Mouse (Mus musculus) limb, embryonic 14.5 days (tissue): ENCODE measurements around the gene Mroh2a. TPM values are rescaled to one million over a fixed set of nuclear protein-coding genes. Genes with fewer than 3 reads are reported as not detected.

ENCODE experiments used
- ATAC-seq: fragments of 200-750 bp; cut with Nextera tagmentation; 2 replicates; pipeline ENCODE4 v1.8.0; 2017; ENCODE audit warnings: low read depth, moderate number of reproducible peaks, moderate TSS enrichment; ENCODE audit not compliant: low FRiP score
- DNase-seq: peaks from one replicate; pipeline ENCODE4 v3.0.0-alpha.2; 2015; ENCODE audit warnings: low spot score
- H3K27ac ChIP-seq: fragments of 300-500 bp; sonication (generic); replicated peaks from 2 replicates; pipeline ENCODE4 v1.5.1; 2014; ENCODE audit warnings: low read depth, mild to moderate bottlenecking, low read length, moderate library complexity, mixed read lengths
- H3K27me3 ChIP-seq: fragments of 300-500 bp; sonication (generic); 2 replicates; pipeline ENCODE4 v1.6.1; 2014; ENCODE audit warnings: low read length, mixed read lengths; ENCODE audit not compliant: control insufficient read depth, insufficient read depth
- H3K36me3 ChIP-seq: fragments of 300-500 bp; sonication (generic); 2 replicates; pipeline ENCODE4 v1.6.1; 2014; ENCODE audit warnings: mild to moderate bottlenecking, low read length, moderate library complexity, mixed read lengths; ENCODE audit not compliant: control insufficient read depth, insufficient read depth
- H3K4me1 ChIP-seq: fragments of 300-500 bp; sonication (generic); 2 replicates; pipeline ENCODE4 v1.6.1; 2014; ENCODE audit warnings: antibody characterized with exemption, low read length, mixed read lengths; ENCODE audit not compliant: control insufficient read depth, insufficient read depth
- H3K4me2 ChIP-seq: fragments of 300-500 bp; sonication (generic); replicated peaks from 2 replicates; pipeline ENCODE4 v1.6.1; 2014; ENCODE audit warnings: low read depth, mild to moderate bottlenecking, low read length, moderate library complexity; ENCODE audit not compliant: severe bottlenecking
- H3K4me3 ChIP-seq: fragments of 300-500 bp; sonication (generic); replicated peaks from 2 replicates; pipeline ENCODE4 v1.5.1; 2014; ENCODE audit warnings: low read length
- H3K9ac ChIP-seq: fragments of 300-500 bp; sonication (generic); 2 replicates; pipeline ENCODE4 v1.6.1; 2014; ENCODE audit warnings: mild to moderate bottlenecking, low read depth, low read length, moderate library complexity; ENCODE audit not compliant: severe bottlenecking
- H3K9me3 ChIP-seq: fragments of 300-500 bp; sonication (generic); 2 replicates; pipeline ENCODE4 v1.6.1; 2016; ENCODE audit warnings: low read length; ENCODE audit not compliant: control insufficient read depth
- POLR2A ChIP-seq: fragments of 200-500 bp; IDR thresholded peaks from 2 replicates; pipeline ENCODE4 v1.8.0; 2012; ENCODE audit warnings: inconsistent platforms, mild to moderate bottlenecking, moderate library complexity, borderline replicate concordance; ENCODE audit not compliant: insufficient read depth, insufficient read length; ENCODE audit errors: extremely low read depth
- WGBS: fragments of 180-500 bp; shearing (Covaris S2); extraction: QIAGEN DNeasy Blood & Tissue Kit; methylation state at CpG from one replicate; pipeline ENCODE4 v1.1.7; 2014; 5-methylcytosine and 5-hydroxymethylcytosine counted together
- polyA plus RNA-seq, 2 experiments: library from polyadenylated mRNA; depleted of rRNA in 1 of 2; stranded (reverse) in 1 of 2; unstranded in 1 of 2; fragments of >200 nt; fragmentation: Nextera tagmentation in 1 of 2; extraction: Ambion mirVana in 1 of 2; gene quantifications; 2 replicates each; pipeline versions ENCODE4 v1.2.1 to v1.2.3; 2012 to 2014

The Mroh2a gene
- polyA plus RNA-seq, 2 experiments: 0.20 to 2.2 TPM

- no peak overlapping the region for H3K9ac ChIP-seq
- no peak overlapping the region for H3K4me2 ChIP-seq
- 67% methylated on average over 14 of the region's 14 CpGs for WGBS
- ATAC-seq (no peak), DNase-seq (no peak)
- no peak overlapping the region for H3K27ac ChIP-seq
- no peak overlapping the region for H3K4me3 ChIP-seq
- no peaks in the 10 kb centered on the region for H3K4me1 ChIP-seq
- TF ChIP-seq POLR2A: no peak
- peaks cover 96% of the 10 kb centered on the region for H3K9me3 ChIP-seq
- no peaks in the 10 kb centered on the region for H3K27me3 ChIP-seq
- H3K36me3 ChIP-seq: no peaks in the 10 kb centered on the region
These were observed 6.8 kb downstream of the Mroh2a start for GRCm38 (mm10) chr1:88233421-88234247.

- peaks cover 96% of the 10 kb centered on the region for H3K9me3 ChIP-seq
- H3K27ac ChIP-seq: no peak overlapping the region
- H3K9ac ChIP-seq: no peak overlapping the region
- no peaks in the 10 kb centered on the region for H3K4me1 ChIP-seq
- TF ChIP-seq POLR2A: no peak
- no peak for DNase-seq
- no peak overlapping the region for H3K4me2 ChIP-seq
- no peak for ATAC-seq
- H3K36me3 ChIP-seq: no peaks in the 10 kb centered on the region
- H3K27me3 ChIP-seq: no peaks in the 10 kb centered on the region
- WGBS: 59% methylated on average over 4 of the region's 4 CpGs
- no peak overlapping the region for H3K4me3 ChIP-seq
These were observed 7.4 kb downstream of the Mroh2a start for GRCm38 (mm10) chr1:88234248-88234610.

- no peak for TF ChIP-seq POLR2A
- ATAC-seq (no peak), DNase-seq (no peak)
- Histone ChIP-seq H3K9me3 (peaks cover 96% of the 10 kb centered on the region), H3K9ac (no peak overlapping the region), H3K27me3 (no peaks in the 10 kb centered on the region), H3K4me2 (no peak overlapping the region), H3K4me3 (no peak overlapping the region), H3K36me3 (no peaks in the 10 kb centered on the region), H3K27ac (no peak overlapping the region), H3K4me1 (no peaks in the 10 kb centered on the region)
- 40% methylated on average over 5 of the region's 5 CpGs for WGBS
These were observed 7.9 kb downstream of the Mroh2a start for GRCm38 (mm10) chr1:88234646-88235045.

- Histone ChIP-seq H3K4me1 (no peaks in the 10 kb centered on the region), H3K4me2 (no peak overlapping the region), H3K27ac (no peak overlapping the region), H3K36me3 (no peaks in the 10 kb centered on the region), H3K9ac (no peak overlapping the region), H3K27me3 (no peaks in the 10 kb centered on the region), H3K4me3 (no peak overlapping the region), H3K9me3 (peaks cover 96% of the 10 kb centered on the region)
- TF ChIP-seq POLR2A: no peak
- DNase-seq (no peak), ATAC-seq (no peak)
- 63% methylated on average over 11 of the region's 11 CpGs for WGBS
These were observed 8.5 kb downstream of the Mroh2a start for GRCm38 (mm10) chr1:88235046-88235893.

- Histone ChIP-seq H3K27me3 (no peaks in the 10 kb centered on the region), H3K4me1 (no peaks in the 10 kb centered on the region), H3K4me2 (no peak overlapping the region), H3K36me3 (no peaks in the 10 kb centered on the region), H3K4me3 (no peak overlapping the region), H3K27ac (no peak overlapping the region), H3K9ac (no peak overlapping the region), H3K9me3 (peaks cover 96% of the 10 kb centered on the region)
- DNase-seq (no peak), ATAC-seq (no peak)
- WGBS: 62% methylated on average over 4 of the region's 4 CpGs
- no peak for TF ChIP-seq POLR2A
These were observed 9.2 kb downstream of the Mroh2a start for GRCm38 (mm10) chr1:88235894-88236415.
